Mouse (Mus musculus) granulocyte monocyte progenitor cell, adult 5-6 weeks (primary cell): ENCODE results near the gene Rrp7a. TPM values are rescaled to one million over a fixed set of nuclear protein-coding genes. Genes with fewer than 3 reads are reported as not detected.

Source experiments
- ATAC-seq: replicated peaks from 2 replicates; pipeline ENCODE4 v1.8.0; 2016; ENCODE audit warnings: mild to moderate bottlenecking, moderate TSS enrichment, inconsistent platforms; ENCODE audit not compliant: poor library complexity, severe bottlenecking
- total RNA-seq, 2 experiments: library from RNA; stranded (forward) in 1 of 2; stranded (reverse) in 1 of 2; fragments of 200-712, 200-1000 nt in 1 of 2; fragments of >200 nt in 1 of 2; fragmentation: Nextera tagmentation in 1 of 2; gene quantifications; 2 replicates each; pipeline ENCODE4 v1.2.3; 2014 to 2017

Rrp7a gene
- total RNA-seq, 2 experiments from 2014 or later, result 26.9 to 88.6 TPM

GRCm38 (mm10) chr15:83115071-83115470 is 7.5 kb downstream of the Rrp7a start:
- no peak for ATAC-seq

- no peak for ATAC-seq
Observed at GRCm38 (mm10) chr15:83114106-83114505, 8.5 kb downstream of the Rrp7a start.

- ATAC-seq, result peak; percentile 88
Observed at GRCm38 (mm10) chr15:83112898-83113297, 9.7 kb downstream of the Rrp7a start.

GRCm38 (mm10) chr15:83111874-83112273 is 10.7 kb downstream of the Rrp7a start:
- no peak for ATAC-seq

GRCm38 (mm10) chr15:83111290-83111689 is 11.3 kb downstream of the Rrp7a start:
- ATAC-seq, result no peak

- no peak for ATAC-seq
Observed at GRCm38 (mm10) chr15:83107814-83108213, 14.8 kb downstream of the Rrp7a start.

- ATAC-seq, result no peak
Observed at GRCm38 (mm10) chr15:83106426-83106825, 16.2 kb downstream of the Rrp7a start.

GRCm38 (mm10) chr15:83103111-83103510 is 19.5 kb downstream of the Rrp7a start:
- no peak for ATAC-seq

GRCm38 (mm10) chr15:83100332-83100662 is 22.3 kb downstream of the Rrp7a start:
- ATAC-seq, result no peak

GRCm38 (mm10) chr15:83099533-83100331 is 22.9 kb downstream of the Rrp7a start:
- ATAC-seq, result peak; percentile 97

- ATAC-seq, result peak; percentile 35; the same call in 1 of the 2 replicates
Observed at GRCm38 (mm10) chr15:83095950-83096349, 26.7 kb downstream of the Rrp7a start.

GRCm38 (mm10) chr15:83093687-83094086 is 28.9 kb downstream of the Rrp7a start:
- no peak for ATAC-seq

- no peak for ATAC-seq
Observed at GRCm38 (mm10) chr15:83090874-83091273, 31.7 kb downstream of the Rrp7a start.

GRCm38 (mm10) chr15:83089429-83089605 is 33.3 kb downstream of the Rrp7a start, which contains the start of gene Serhl:
Serhl (plus strand) TSS chr15:83089506.
- ATAC-seq, result no peak

GRCm38 (mm10) chr15:83088495-83089428 is 33.8 kb downstream of the Rrp7a start:
- no peak for ATAC-seq

- no peak for ATAC-seq
Observed at GRCm38 (mm10) chr15:83086636-83087328, 35.8 kb downstream of the Rrp7a start.

GRCm38 (mm10) chr15:83085901-83086300 is 36.7 kb downstream of the Rrp7a start:
- peak; percentile 92 for ATAC-seq

- peak; percentile 26 for ATAC-seq
Observed at GRCm38 (mm10) chr15:83084022-83084640, 38.5 kb downstream of the Rrp7a start.

- ATAC-seq, result no peak
Observed at GRCm38 (mm10) chr15:83083530-83083929, 39.1 kb downstream of the Rrp7a start.
